Mouse (Mus musculus) ES-Bruce4 (cell line): ENCODE results near the gene Lin7a. TPM values are rescaled to one million over a fixed set of nuclear protein-coding genes. Genes with fewer than 3 reads are reported as not detected.

Source experiments
- H3K27ac ChIP-seq: 2 replicates; pipeline ENCODE4 v1.5.1; 2012; ENCODE audit warnings: low read length, inconsistent platforms; ENCODE audit not compliant: insufficient read depth
- H3K27me3 ChIP-seq: 2 replicates; pipeline ENCODE4 v1.6.1; 2012; ENCODE audit warnings: mild to moderate bottlenecking, low read length, inconsistent platforms; ENCODE audit not compliant: control insufficient read depth, poor library complexity, insufficient read depth, severe bottlenecking
- H3K36me3 ChIP-seq: 2 replicates; pipeline ENCODE4 v1.6.1; 2012; ENCODE audit warnings: inconsistent platforms, mild to moderate bottlenecking, low read length, moderate library complexity; ENCODE audit not compliant: control insufficient read depth, poor library complexity, insufficient read depth, severe bottlenecking
- H3K4me1 ChIP-seq: one replicate; pipeline ENCODE4 v1.8.1; 2011; ENCODE audit warnings: low read length; ENCODE audit not compliant: control insufficient read depth, insufficient read depth
- H3K4me3 ChIP-seq: 2 replicates; pipeline ENCODE4 v1.5.1; 2011; ENCODE audit warnings: low read depth, mild to moderate bottlenecking, low read length
- H3K9ac ChIP-seq: 2 replicates; pipeline ENCODE4 v1.6.1; 2012; ENCODE audit warnings: low read depth, mild to moderate bottlenecking, inconsistent platforms; ENCODE audit not compliant: poor library complexity, severe bottlenecking
- H3K9me3 ChIP-seq: replicated peaks from 2 replicates; pipeline ENCODE4 v1.6.1; 2012; ENCODE audit warnings: mild to moderate bottlenecking, low read length, inconsistent platforms; ENCODE audit not compliant: control insufficient read depth, poor library complexity, insufficient read depth, severe bottlenecking
- CTCF ChIP-seq: IDR thresholded peaks from one replicate; pipeline ENCODE4 v1.8.1; 2011; ENCODE audit warnings: low read depth, low read length
- EP300 ChIP-seq: IDR thresholded peaks from 2 replicates; pipeline ENCODE4 v1.6.1; 2011; ENCODE audit warnings: low read depth, low read length; ENCODE audit not compliant: insufficient read depth
- POLR2A ChIP-seq: IDR thresholded peaks from one replicate; pipeline ENCODE4 v1.8.1; 2011; ENCODE audit warnings: low read length; ENCODE audit not compliant: insufficient read depth
- polyA plus RNA-seq: library from polyadenylated mRNA; stranded (reverse); fragments of >200 nt; gene quantifications from 2 replicates; pipeline ENCODE4 v1.2.4, GENCODE M21; 2011; ENCODE audit warnings: low read depth; ENCODE audit not compliant: missing spikeins, insufficient read depth, insufficient read length

Lin7a gene
- polyA plus RNA-seq, 1 experiment: not detected

GRCm38 (mm10) chr10:107389505-107389904, 118.0 kb downstream of the Lin7a start:
- H3K4me1 ChIP-seq: no peaks in the 10 kb centered on the region
- peak; percentile 56 for TF ChIP-seq CTCF
- TF ChIP-seq POLR2A: no peak
- no peak overlapping the region for H3K4me3 ChIP-seq
- H3K27me3 ChIP-seq: no peaks in the 10 kb centered on the region
- no peaks in the 10 kb centered on the region for H3K9me3 ChIP-seq
- no peaks in the 10 kb centered on the region for H3K36me3 ChIP-seq
- H3K27ac ChIP-seq: no peak overlapping the region
- H3K9ac ChIP-seq: no peak overlapping the region

DNA sequence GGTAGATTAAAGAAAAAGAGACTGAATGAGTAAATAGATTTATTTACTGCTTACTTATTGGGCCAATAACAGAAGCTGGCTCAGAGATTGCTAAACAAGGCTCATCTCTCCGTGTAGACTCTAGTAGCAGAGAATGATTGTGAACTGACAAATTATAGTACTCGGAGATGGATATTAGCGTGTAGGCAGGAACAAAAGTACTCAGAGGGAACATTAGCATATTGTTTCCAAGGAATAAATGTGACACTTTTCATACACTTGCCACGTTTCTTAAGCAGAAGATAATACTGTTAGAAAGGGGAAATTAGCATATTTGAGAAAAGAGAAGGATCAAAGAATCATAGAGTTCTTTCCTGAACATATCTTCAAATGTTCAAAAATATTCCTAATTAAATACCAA, 133.9 kb downstream of the Lin7a start:
- Histone ChIP-seq H3K9me3 (no peaks in the 10 kb centered on the region), H3K9ac (no peak overlapping the region), H3K4me1 (no peaks in the 10 kb centered on the region), H3K27ac (no peak overlapping the region), H3K36me3 (no peaks in the 10 kb centered on the region), H3K27me3 (no peaks in the 10 kb centered on the region), H3K4me3 (no peak overlapping the region)
- no peak for TF ChIP-seq POLR2A
- TF ChIP-seq EP300: no peak
- TF ChIP-seq CTCF: no peak

DNA sequence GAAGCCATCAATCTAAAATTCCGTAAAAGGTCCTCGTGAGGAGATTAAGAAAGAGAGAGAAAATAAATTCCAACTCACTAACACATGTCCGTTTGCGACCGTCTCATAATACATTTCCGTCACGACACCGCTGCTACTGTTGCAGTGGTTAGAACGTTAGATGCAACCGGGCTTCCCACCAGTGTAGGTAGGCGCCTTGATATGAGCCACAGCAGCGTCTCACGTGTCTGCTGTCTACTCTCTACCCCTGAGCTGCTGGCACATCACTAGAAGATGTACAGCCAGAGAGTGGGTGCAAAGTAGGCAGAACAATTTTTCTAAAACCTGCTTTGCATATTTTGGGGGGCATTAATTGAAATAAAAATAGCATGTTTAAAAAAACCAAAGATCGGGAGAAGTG, 146.8 kb downstream of the Lin7a start:
- Histone ChIP-seq H3K27me3 (no peaks in the 10 kb centered on the region), H3K36me3 (no peaks in the 10 kb centered on the region)
- TF ChIP-seq EP300 (no peak), CTCF (no peak), POLR2A (no peak)

GRCm38 (mm10) chr10:107436967-107437366, 165.5 kb downstream of the Lin7a start:
- Histone ChIP-seq H3K36me3 (no peaks in the 10 kb centered on the region), H3K4me3 (no peak overlapping the region), H3K4me1 (no peaks in the 10 kb centered on the region), H3K9me3 (no peaks in the 10 kb centered on the region), H3K9ac (no peak overlapping the region), H3K27me3 (no peaks in the 10 kb centered on the region), H3K27ac (no peak overlapping the region)
- TF ChIP-seq CTCF (no peak), POLR2A (no peak), EP300 (no peak)

More for the DNA sequence above, 146.8 kb downstream of the Lin7a start:
- Histone ChIP-seq H3K9ac (no peak overlapping the region), H3K4me3 (no peak overlapping the region), H3K27ac (no peak overlapping the region), H3K4me1 (no peaks in the 10 kb centered on the region), H3K9me3 (no peaks in the 10 kb centered on the region)

GRCm38 (mm10) chr10:107442781-107443180, 171.3 kb downstream of the Lin7a start:
- no peak for TF ChIP-seq POLR2A
- no peak for TF ChIP-seq CTCF
- TF ChIP-seq EP300: no peak
- no peaks in the 10 kb centered on the region for H3K9me3 ChIP-seq
- H3K36me3 ChIP-seq: no peaks in the 10 kb centered on the region
- no peak overlapping the region for H3K9ac ChIP-seq
- H3K4me3 ChIP-seq: no peak overlapping the region
- no peaks in the 10 kb centered on the region for H3K4me1 ChIP-seq
- no peaks in the 10 kb centered on the region for H3K27me3 ChIP-seq
- H3K27ac ChIP-seq: no peak overlapping the region

DNA sequence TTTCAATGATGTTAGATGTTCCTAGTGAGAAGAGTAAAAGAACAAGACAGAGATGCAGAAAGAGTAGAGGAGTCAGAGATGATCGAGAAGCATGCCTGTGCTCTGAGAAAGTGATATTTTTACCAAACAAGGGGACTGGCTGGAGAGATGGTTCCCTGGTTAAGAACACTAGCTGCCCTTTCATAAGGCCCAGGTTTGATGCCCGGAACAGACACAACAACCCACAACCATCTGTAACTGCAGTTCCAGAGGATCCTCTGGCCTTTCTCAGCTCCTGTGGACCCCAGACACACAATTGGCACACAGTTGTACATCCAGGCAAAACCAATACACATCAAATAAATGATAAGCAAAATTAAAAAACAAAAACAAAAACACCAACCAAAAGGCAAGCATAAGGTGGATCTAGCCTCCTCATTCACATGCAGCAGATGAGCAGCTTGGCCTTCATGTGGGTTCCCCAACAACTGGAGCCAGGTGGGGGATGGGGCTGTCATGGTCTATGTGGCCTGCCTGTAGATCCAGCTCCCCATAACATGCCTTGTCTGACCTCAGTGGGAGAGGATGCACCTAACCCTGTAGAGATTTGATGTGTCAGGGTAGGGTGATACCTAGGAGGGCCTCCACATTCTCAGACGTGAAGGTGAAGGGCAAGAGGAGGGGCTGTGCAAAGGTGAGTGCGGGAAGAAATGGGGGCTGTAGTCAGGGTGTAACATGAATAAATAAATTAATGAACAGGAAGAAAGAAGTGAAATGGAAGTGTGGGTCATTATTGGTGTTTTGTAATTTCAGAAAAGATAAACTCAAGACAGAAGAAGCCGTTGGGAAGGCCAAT, 178.2 kb downstream of the Lin7a start:
- Histone ChIP-seq H3K27me3 (no peaks in the 10 kb centered on the region), H3K36me3 (no peaks in the 10 kb centered on the region), H3K9ac (no peak overlapping the region), H3K9me3 (no peaks in the 10 kb centered on the region), H3K4me3 (no peak overlapping the region), H3K4me1 (no peaks in the 10 kb centered on the region), H3K27ac (no peak overlapping the region)
- TF ChIP-seq POLR2A (no peak), CTCF (no peak), EP300 (no peak)
